Mouse (Mus musculus) NIH3T3 (cell line): ENCODE data around the gene Hnrnpr.

Experiments used
- DNase-seq: peaks from one replicate; pipeline ENCODE4 v3.0.0-alpha.2; 2012; ENCODE audit warnings: low read depth

Gene Hnrnpr

DNA sequence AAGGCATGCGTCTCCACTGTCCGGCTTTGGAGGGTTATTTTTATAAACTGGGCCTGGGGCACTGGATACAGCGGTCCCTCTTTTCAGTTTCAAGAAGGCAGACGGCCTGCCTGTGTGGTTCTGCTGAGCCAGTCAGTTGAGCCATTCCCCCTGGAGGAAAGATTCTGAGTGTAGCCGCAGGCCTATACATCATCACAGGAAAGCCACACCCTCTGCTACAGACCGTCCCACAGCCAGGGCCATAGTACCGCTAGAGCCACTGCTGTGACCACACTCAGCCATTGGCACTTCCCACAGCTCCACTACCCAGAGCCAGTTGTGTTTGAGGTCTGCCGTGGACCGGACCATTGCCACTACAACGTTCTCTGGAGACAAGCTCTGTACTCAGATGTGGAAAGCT, 91.1 kb downstream of the Hnrnpr start:
- DNase-seq = no peak

DNA sequence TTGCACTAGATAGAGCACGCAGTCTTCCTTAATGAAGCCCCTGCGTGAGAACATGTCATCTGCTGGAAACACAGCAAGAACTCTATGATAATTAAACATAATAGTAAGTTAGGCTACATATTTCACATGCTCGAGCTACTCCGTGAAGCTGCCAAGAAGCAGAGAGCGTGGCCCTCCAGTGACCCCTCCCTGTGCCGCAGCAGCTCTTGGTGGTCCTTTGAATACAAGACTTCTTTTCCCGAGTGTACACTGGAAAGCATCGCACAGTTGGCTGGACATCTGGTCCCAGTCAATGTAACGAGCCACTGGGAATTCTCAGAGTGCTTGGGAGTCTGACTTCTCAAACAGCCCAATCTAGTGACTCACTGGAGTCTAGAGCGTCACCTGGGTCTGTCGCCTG, 97.1 kb downstream of the Hnrnpr start:
- no peak for DNase-seq
